Mouse (Mus musculus): ENCODE results near the gene Slc16a5.

- TF ChIP-seq CTCF (conservative IDR thresholded peaks at IDR 0.05; ENCODE audit: low read length) (no peak), POU5F1 (IDR thresholded peaks at IDR 0.05; ENCODE audit: borderline replicate concordance, low read length) (no peak), NANOG (IDR thresholded peaks at IDR 0.05; ENCODE audit: borderline replicate concordance, low read length) (no peak)
Observed at GRCm38 (mm10) chr11:115475025-115475757, 12.9 kb downstream of the Slc16a5 start, which contains the start of gene Armc7.

Measured in E14TG2a.4 (cell line).